Mouse (Mus musculus): Measurements from ENCODE around the gene Mex3d.
"Not testable (repeated sequence)": the region's sequence is repeated elsewhere in the genome, so short reads cannot be mapped to it uniquely, and the experiment has no call there.

Mex3d gene

GRCm38 (mm10) chr10:80356737-80357136, 30.7 kb downstream of the Mex3d start:
- DNase-seq (ENCODE audit: low read depth in 2 of 2, low spot score in 2 of 2), result no peak

GRCm38 (mm10) chr10:80356001-80356682, 31.3 kb downstream of the Mex3d start, which contains the start of gene Plk5:
Gene Plk5 (plus strand): TSS chr10:80356459.
- no peak for DNase-seq (ENCODE audit: low read depth in 2 of 2, low spot score in 2 of 2)

GRCm38 (mm10) chr10:80355431-80355830, 32.0 kb downstream of the Mex3d start:
- no peak for DNase-seq (ENCODE audit: low read depth in 2 of 2, low spot score in 2 of 2)

- DNase-seq (ENCODE audit: low read depth in 2 of 2, low spot score in 2 of 2), result no peak
Observed at GRCm38 (mm10) chr10:80352727-80353126, 34.7 kb downstream of the Mex3d start.

GRCm38 (mm10) chr10:80351896-80352295, 35.6 kb downstream of the Mex3d start:
- no peak for DNase-seq (ENCODE audit: low read depth in 2 of 2, low spot score in 2 of 2)

GRCm38 (mm10) chr10:80350292-80350691, 37.2 kb downstream of the Mex3d start:
- DNase-seq (ENCODE audit: low read depth in 2 of 2, low spot score in 2 of 2), result peak; percentile 81 to 86

GRCm38 (mm10) chr10:80348981-80349380, 38.5 kb downstream of the Mex3d start:
- no peak for DNase-seq (ENCODE audit: low read depth in 2 of 2, low spot score in 2 of 2)

GRCm38 (mm10) chr10:80348244-80348781, 39.1 kb downstream of the Mex3d start, which contains the start of gene Adamtsl5:
Gene Adamtsl5 (minus strand): TSS chr10:80348412.
- DNase-seq (ENCODE audit: low read depth in 2 of 2, low spot score in 2 of 2), result peak; percentile 54 to 63

- no peak for DNase-seq (ENCODE audit: low read depth in 2 of 2, low spot score in 2 of 2)
Observed at GRCm38 (mm10) chr10:80347514-80347967, 39.9 kb downstream of the Mex3d start.

- not testable (repeated sequence) for DNase-seq (ENCODE audit: low read depth in 2 of 2, low spot score in 2 of 2)
Observed at GRCm38 (mm10) chr10:80345929-80346328, 41.5 kb downstream of the Mex3d start.

GRCm38 (mm10) chr10:80345122-80345521, 42.3 kb downstream of the Mex3d start:
- no peak for DNase-seq (ENCODE audit: low read depth in 2 of 2, low spot score in 2 of 2)

- no peak for DNase-seq (ENCODE audit: low read depth in 2 of 2, low spot score in 2 of 2)
Observed at GRCm38 (mm10) chr10:80344131-80344661, 43.3 kb downstream of the Mex3d start.

- no peak for DNase-seq (ENCODE audit: low read depth in 2 of 2, low spot score in 2 of 2)
Observed at GRCm38 (mm10) chr10:80343425-80343895, 44.0 kb downstream of the Mex3d start.

GRCm38 (mm10) chr10:80342749-80343424, 44.6 kb downstream of the Mex3d start:
- DNase-seq (ENCODE audit: low read depth in 2 of 2, low spot score in 2 of 2), result no peak

- no peak for DNase-seq (ENCODE audit: low read depth in 2 of 2, low spot score in 2 of 2)
Observed at GRCm38 (mm10) chr10:80342305-80342748, 45.1 kb downstream of the Mex3d start.

- DNase-seq (ENCODE audit: low read depth in 2 of 2, low spot score in 2 of 2), result no peak
Observed at GRCm38 (mm10) chr10:80341491-80342304, 45.8 kb downstream of the Mex3d start.

GRCm38 (mm10) chr10:80341026-80341425, 46.4 kb downstream of the Mex3d start:
- DNase-seq (ENCODE audit: low read depth in 2 of 2, low spot score in 2 of 2), result no peak

GRCm38 (mm10) chr10:80339941-80340750, 47.3 kb downstream of the Mex3d start:
- DNase-seq (ENCODE audit: low read depth in 2 of 2, low spot score in 2 of 2), result peak; percentile 76 to 80

GRCm38 (mm10) chr10:80336263-80336662, 51.2 kb downstream of the Mex3d start:
- DNase-seq (ENCODE audit: low read depth in 2 of 2, low spot score in 2 of 2), result no peak

- DNase-seq (ENCODE audit: low read depth in 2 of 2, low spot score in 2 of 2), result no peak
Observed at GRCm38 (mm10) chr10:80332525-80332989, 54.9 kb downstream of the Mex3d start.

Data from CD8-positive naive resting alpha-beta T cell, adult 2 months (primary cell).